Mouse (Mus musculus): ENCODE measurements at regions not wholly inside any gene's neighbourhood (a gene's known extent, or its start where the extent isn't known, plus 50 kb on each side); places are given as distances from the start of the nearest gene placed in this dataset.

- Histone ChIP-seq H3K27me3 (peaks cover 32% of the 10 kb centered on the region), H3K27ac (no peak overlapping the region), H3K4me3 (no peak overlapping the region), H3K4me1 (replicated peaks) (peaks cover 62% of the 10 kb centered on the region), H3K36me3 (no peaks in the 10 kb centered on the region), H3K4me2 (no peak overlapping the region), H3K9me3 (no peaks in the 10 kb centered on the region), H3K9ac (no peak overlapping the region)
- ATAC-seq (ENCODE audit: low FRiP score), result no peak
- WGBS, result 27% methylated on average over 7 of the region's 7 CpGs
Measured at GRCm38 (mm10) chr11:117413133-117413532, 71.0 kb upstream of the Gm11733 start.

- H3K27me3 ChIP-seq, result peaks cover 31% of the 10 kb centered on the region
- WGBS, result 14% methylated on average over 11 of the region's 11 CpGs
- H3K36me3 ChIP-seq, result no peaks in the 10 kb centered on the region
- H3K4me2 ChIP-seq, result no peak overlapping the region
- no peak overlapping the region for H3K27ac ChIP-seq
- H3K4me3 ChIP-seq, result no peak overlapping the region
- no peaks in the 10 kb centered on the region for H3K9me3 ChIP-seq
- ATAC-seq (ENCODE audit: low FRiP score), result no peak
- peaks cover 54% of the 10 kb centered on the region for H3K4me1 ChIP-seq (replicated peaks)
- no peak overlapping the region for H3K9ac ChIP-seq
Measured at GRCm38 (mm10) chr11:117413942-117414705, 70.0 kb upstream of the Gm11733 start.

GRCm38 (mm10) chr11:117414871-117415323 lies 69.3 kb upstream of the Gm11733 start:
- peaks cover 30% of the 10 kb centered on the region for H3K27me3 ChIP-seq
- no peaks in the 10 kb centered on the region for H3K9me3 ChIP-seq
- no peak for ATAC-seq (ENCODE audit: low FRiP score)
- H3K4me2 ChIP-seq, result peak overlapping the region; percentile 53
- H3K9ac ChIP-seq, result peak overlapping the region; percentile 61
- peak overlapping the region; percentile 22 for H3K4me3 ChIP-seq
- H3K4me1 ChIP-seq (replicated peaks), result peaks cover 50% of the 10 kb centered on the region
- under 1% methylated on average over 21 of the region's 21 CpGs for WGBS
- no peaks in the 10 kb centered on the region for H3K36me3 ChIP-seq
- H3K27ac ChIP-seq, result peak overlapping the region; percentile 73

GRCm38 (mm10) chr11:117415466-117415865 lies 68.7 kb upstream of the Gm11733 start:
- no peak for ATAC-seq (ENCODE audit: low FRiP score)
- Histone ChIP-seq H3K4me1 (replicated peaks) (peaks cover 44% of the 10 kb centered on the region), H3K4me2 (peak overlapping the region; percentile 53), H3K27ac (peak overlapping the region; percentile 73), H3K36me3 (no peaks in the 10 kb centered on the region), H3K9me3 (no peaks in the 10 kb centered on the region), H3K9ac (0 out of 2 replicates have a peak overlapping the region, but pooled peaks have one; percentile 35), H3K4me3 (peak overlapping the region; percentile 22; the same call in 1 of the 2 replicates), H3K27me3 (peaks cover 32% of the 10 kb centered on the region)
- WGBS, result 1% methylated on average over 14 of the region's 14 CpGs

GRCm38 (mm10) chr11:117415955-117416354 lies 68.2 kb upstream of the Gm11733 start:
- peaks cover 32% of the 10 kb centered on the region for H3K27me3 ChIP-seq
- 9% methylated on average over 13 of the region's 13 CpGs for WGBS
- no peak overlapping the region for H3K4me3 ChIP-seq
- H3K36me3 ChIP-seq, result no peaks in the 10 kb centered on the region
- peak overlapping the region; percentile 53 for H3K4me2 ChIP-seq
- peaks cover 44% of the 10 kb centered on the region for H3K4me1 ChIP-seq (replicated peaks)
- H3K9me3 ChIP-seq, result no peaks in the 10 kb centered on the region
- peak overlapping the region; percentile 73; the same call in 1 of the 2 replicates for H3K27ac ChIP-seq
- H3K9ac ChIP-seq, result no peak overlapping the region
- ATAC-seq (ENCODE audit: low FRiP score), result no peak

GRCm38 (mm10) chr11:117416984-117417670 lies 67.0 kb upstream of the Gm11733 start:
- H3K9ac ChIP-seq, result no peak overlapping the region
- H3K4me2 ChIP-seq, result no peak overlapping the region
- no peak overlapping the region for H3K4me3 ChIP-seq
- H3K27ac ChIP-seq, result no peak overlapping the region
- peaks cover 32% of the 10 kb centered on the region for H3K27me3 ChIP-seq
- 65% methylated on average over 8 of the region's 8 CpGs for whole genome bisulfite sequencing
- no peak for ATAC-seq (ENCODE audit: low FRiP score)
- no peaks in the 10 kb centered on the region for H3K9me3 ChIP-seq
- H3K4me1 ChIP-seq (replicated peaks), result peaks cover 44% of the 10 kb centered on the region
- no peaks in the 10 kb centered on the region for H3K36me3 ChIP-seq

GRCm38 (mm10) chr11:117417959-117418574 lies 66.1 kb upstream of the Gm11733 start:
- Histone ChIP-seq H3K4me2 (no peak overlapping the region), H3K9ac (no peak overlapping the region), H3K27ac (no peak overlapping the region), H3K4me3 (no peak overlapping the region), H3K36me3 (no peaks in the 10 kb centered on the region), H3K9me3 (no peaks in the 10 kb centered on the region), H3K4me1 (replicated peaks) (peaks cover 41% of the 10 kb centered on the region), H3K27me3 (peaks cover 25% of the 10 kb centered on the region)
- 38% methylated on average over 9 of the region's 9 CpGs for WGBS
- no peak for ATAC-seq (ENCODE audit: low FRiP score)

- WGBS, result 80% methylated on average over 3 of the region's 3 CpGs
- Histone ChIP-seq H3K9me3 (no peaks in the 10 kb centered on the region), H3K9ac (no peak overlapping the region), H3K36me3 (no peaks in the 10 kb centered on the region), H3K4me2 (no peak overlapping the region), H3K27ac (no peak overlapping the region), H3K4me3 (no peak overlapping the region), H3K27me3 (peaks cover 18% of the 10 kb centered on the region), H3K4me1 (replicated peaks) (peaks cover 33% of the 10 kb centered on the region)
- ATAC-seq (ENCODE audit: low FRiP score), result no peak
Measured at GRCm38 (mm10) chr11:117418939-117419338, 65.2 kb upstream of the Gm11733 start.

GRCm38 (mm10) chr11:117419351-117419969 lies 64.7 kb upstream of the Gm11733 start:
- no peak overlapping the region for H3K27ac ChIP-seq
- WGBS, result 79% methylated on average over 9 of the region's 9 CpGs
- H3K36me3 ChIP-seq, result no peaks in the 10 kb centered on the region
- H3K4me1 ChIP-seq (replicated peaks), result peaks cover 28% of the 10 kb centered on the region
- no peak overlapping the region for H3K9ac ChIP-seq
- H3K4me3 ChIP-seq, result no peak overlapping the region
- H3K4me2 ChIP-seq, result no peak overlapping the region
- ATAC-seq (ENCODE audit: low FRiP score), result no peak
- no peaks in the 10 kb centered on the region for H3K9me3 ChIP-seq
- peaks cover 14% of the 10 kb centered on the region for H3K27me3 ChIP-seq

- Histone ChIP-seq H3K4me1 (replicated peaks) (peaks cover 16% of the 10 kb centered on the region), H3K27ac (no peak overlapping the region), H3K36me3 (no peaks in the 10 kb centered on the region), H3K27me3 (peaks cover 22% of the 10 kb centered on the region), H3K9me3 (no peaks in the 10 kb centered on the region), H3K4me3 (no peak overlapping the region), H3K4me2 (no peak overlapping the region), H3K9ac (no peak overlapping the region)
- WGBS, result 91% methylated on average over 6 of the region's 6 CpGs
- ATAC-seq (ENCODE audit: low FRiP score), result no peak
Measured at GRCm38 (mm10) chr11:117422713-117423112, 61.5 kb upstream of the Gm11733 start.

- H3K4me3 ChIP-seq, result no peak overlapping the region
- H3K9me3 ChIP-seq, result no peaks in the 10 kb centered on the region
- no peaks in the 10 kb centered on the region for H3K36me3 ChIP-seq
- H3K4me2 ChIP-seq, result no peak overlapping the region
- 98% methylated on average over 2 of the region's 2 CpGs for WGBS
- no peak overlapping the region for H3K9ac ChIP-seq
- peaks cover 16% of the 10 kb centered on the region for H3K4me1 ChIP-seq (replicated peaks)
- H3K27ac ChIP-seq, result no peak overlapping the region
- H3K27me3 ChIP-seq, result peaks cover 26% of the 10 kb centered on the region
- ATAC-seq (ENCODE audit: low FRiP score), result no peak
Measured at GRCm38 (mm10) chr11:117423422-117423821, 60.7 kb upstream of the Gm11733 start.

- Histone ChIP-seq H3K27ac (no peak overlapping the region), H3K9me3 (no peaks in the 10 kb centered on the region), H3K4me2 (no peak overlapping the region), H3K4me1 (replicated peaks) (peaks cover 33% of the 10 kb centered on the region), H3K36me3 (no peaks in the 10 kb centered on the region), H3K27me3 (peaks cover 22% of the 10 kb centered on the region), H3K9ac (no peak overlapping the region), H3K4me3 (no peak overlapping the region)
- WGBS, result 68% methylated on average over 8 of the region's 9 CpGs
- no peak for ATAC-seq (ENCODE audit: low FRiP score)
Measured at GRCm38 (mm10) chr11:117425466-117425865, 58.7 kb upstream of the Gm11733 start.

Measured in hindbrain, embryonic 13.5 days (tissue).